Mouse (Mus musculus) MEL (cell line): ENCODE measurements around the gene Srsf7.

ENCODE experiments used
- CTCF ChIP-seq, 3 experiments: IDR thresholded peaks in 2 of 3; conservative IDR thresholded peaks in 1 of 3; 2 replicates each; pipeline ENCODE4 v1.5.1; 2011 to 2012; ENCODE audit warnings: low read length in 3 of 3, low read depth in 2 of 3, mild to moderate bottlenecking in 2 of 3, improper control_type of control experiment in 1 of 3, inconsistent platforms in 1 of 3, mixed read lengths in 1 of 3, moderate library complexity in 1 of 3; ENCODE audit not compliant: control insufficient read depth in 1 of 3, insufficient read depth in 1 of 3, poor library complexity in 1 of 3, severe bottlenecking in 1 of 3
- EP300 ChIP-seq, 2 experiments: IDR thresholded peaks; 2 replicates each; pipeline ENCODE4 v1.6.1; 2011; ENCODE audit warnings: improper control_type of control experiment in 2 of 2, low read length in 2 of 2, low read depth in 1 of 2, mild to moderate bottlenecking in 1 of 2
- GATA1 ChIP-seq: IDR thresholded peaks from 2 replicates; pipeline ENCODE4 v1.6.1; 2011; ENCODE audit warnings: low read depth, low read length, improper control_type of control experiment
- HCFC1 ChIP-seq: IDR thresholded peaks from 2 replicates; pipeline ENCODE4 v1.6.1; 2012; ENCODE audit warnings: low read depth, mild to moderate bottlenecking, inconsistent platforms, low read length, improper control_type of control experiment, moderate library complexity
- MAFK ChIP-seq: IDR thresholded peaks from 2 replicates; pipeline ENCODE4 v1.6.1; 2011; ENCODE audit warnings: low read depth, mild to moderate bottlenecking, low read length, improper control_type of control experiment, borderline replicate concordance
- MYB ChIP-seq: IDR thresholded peaks from 2 replicates; pipeline ENCODE4 v1.6.1; 2011; ENCODE audit warnings: mild to moderate bottlenecking, low read depth, low read length, improper control_type of control experiment
- MYC ChIP-seq: IDR thresholded peaks from 2 replicates; pipeline ENCODE4 v1.6.1; 2011; ENCODE audit warnings: low read depth, mild to moderate bottlenecking, low read length, improper control_type of control experiment, moderate library complexity
- POLR2A ChIP-seq, 2 experiments: IDR thresholded peaks; 2 replicates each; pipeline ENCODE4 v1.6.1; 2011 to 2012; ENCODE audit warnings: low read length in 2 of 2, mild to moderate bottlenecking in 2 of 2, control low read depth in 1 of 2, improper control_type of control experiment in 1 of 2, low read depth in 1 of 2, moderate library complexity in 1 of 2; ENCODE audit not compliant: control insufficient read depth in 1 of 2, insufficient read depth in 1 of 2, poor library complexity in 1 of 2
- POLR2AphosphoS5 ChIP-seq: IDR thresholded peaks from 2 replicates; pipeline ENCODE4 v1.6.1; 2012; ENCODE audit warnings: low read depth, borderline replicate concordance, mild to moderate bottlenecking, inconsistent platforms, low read length, moderate library complexity, mixed read lengths
- SIN3A ChIP-seq: IDR thresholded peaks from 2 replicates; pipeline ENCODE4 v1.6.1; 2012; ENCODE audit warnings: low read length, improper control_type of control experiment, inconsistent platforms
- TCF12 ChIP-seq: IDR thresholded peaks from 2 replicates; pipeline ENCODE4 v1.6.1; 2014; ENCODE audit warnings: low read depth, mild to moderate bottlenecking, inconsistent platforms, low read length, improper control_type of control experiment, moderate library complexity
- USF2 ChIP-seq, 2 experiments: IDR thresholded peaks; 2 replicates each; pipeline ENCODE4 v1.6.1; 2011 to 2012; ENCODE audit warnings: improper control_type of control experiment in 2 of 2, low read length in 2 of 2, borderline replicate concordance in 1 of 2, inconsistent platforms in 1 of 2, low read depth in 1 of 2, mild to moderate bottlenecking in 1 of 2; ENCODE audit not compliant: insufficient read depth in 1 of 2
- ZNF384 ChIP-seq: IDR thresholded peaks from 2 replicates; pipeline ENCODE4 v1.6.1; 2012; ENCODE audit warnings: low read depth, mild to moderate bottlenecking, inconsistent platforms, low read length, improper control_type of control experiment

- no peak for TF ChIP-seq POLR2AphosphoS5
- no peak for TF ChIP-seq MYC
- no peak for TF ChIP-seq USF2 (IDR thresholded peaks at IDR 0.05; ENCODE audit: borderline replicate concordance in 1 of 2, insufficient read depth in 1 of 2, low read depth in 1 of 2, low read length in 2 of 2)
- TF ChIP-seq HCFC1 = no peak
- TF ChIP-seq CTCF (IDR thresholded peaks at IDR 0.05 in 2 of 3, conservative IDR thresholded peaks at IDR 0.05 in 1 of 3; ENCODE audit: control insufficient read depth in 1 of 3, insufficient read depth in 1 of 3, low read depth in 2 of 3, low read length in 3 of 3, poor library complexity in 1 of 3, severe bottlenecking in 1 of 3) = no peak
- no peak for TF ChIP-seq SIN3A
- TF ChIP-seq POLR2A (IDR thresholded peaks at IDR 0.05; ENCODE audit: control insufficient read depth in 1 of 2, insufficient read depth in 1 of 2, low read depth in 1 of 2, low read length in 2 of 2, poor library complexity in 1 of 2) = no peak
- no peak for TF ChIP-seq GATA1
- TF ChIP-seq ZNF384 = no peak
- TF ChIP-seq MYB = no peak
- TF ChIP-seq EP300 (IDR thresholded peaks at IDR 0.05; ENCODE audit: low read depth in 1 of 2, low read length in 2 of 2) = no peak
- no peak for TF ChIP-seq MAFK
- no peak for TF ChIP-seq TCF12
These were observed 39.3 kb downstream of the Srsf7 start for GRCm38 (mm10) chr17:80167851-80168251.
